Mouse (Mus musculus): ENCODE results near the gene Wnt9a.
"Not testable (repeated sequence)": the region's sequence is repeated elsewhere in the genome, so short reads cannot be mapped to it uniquely, and the experiment has no call there.

Wnt9a gene

DNA sequence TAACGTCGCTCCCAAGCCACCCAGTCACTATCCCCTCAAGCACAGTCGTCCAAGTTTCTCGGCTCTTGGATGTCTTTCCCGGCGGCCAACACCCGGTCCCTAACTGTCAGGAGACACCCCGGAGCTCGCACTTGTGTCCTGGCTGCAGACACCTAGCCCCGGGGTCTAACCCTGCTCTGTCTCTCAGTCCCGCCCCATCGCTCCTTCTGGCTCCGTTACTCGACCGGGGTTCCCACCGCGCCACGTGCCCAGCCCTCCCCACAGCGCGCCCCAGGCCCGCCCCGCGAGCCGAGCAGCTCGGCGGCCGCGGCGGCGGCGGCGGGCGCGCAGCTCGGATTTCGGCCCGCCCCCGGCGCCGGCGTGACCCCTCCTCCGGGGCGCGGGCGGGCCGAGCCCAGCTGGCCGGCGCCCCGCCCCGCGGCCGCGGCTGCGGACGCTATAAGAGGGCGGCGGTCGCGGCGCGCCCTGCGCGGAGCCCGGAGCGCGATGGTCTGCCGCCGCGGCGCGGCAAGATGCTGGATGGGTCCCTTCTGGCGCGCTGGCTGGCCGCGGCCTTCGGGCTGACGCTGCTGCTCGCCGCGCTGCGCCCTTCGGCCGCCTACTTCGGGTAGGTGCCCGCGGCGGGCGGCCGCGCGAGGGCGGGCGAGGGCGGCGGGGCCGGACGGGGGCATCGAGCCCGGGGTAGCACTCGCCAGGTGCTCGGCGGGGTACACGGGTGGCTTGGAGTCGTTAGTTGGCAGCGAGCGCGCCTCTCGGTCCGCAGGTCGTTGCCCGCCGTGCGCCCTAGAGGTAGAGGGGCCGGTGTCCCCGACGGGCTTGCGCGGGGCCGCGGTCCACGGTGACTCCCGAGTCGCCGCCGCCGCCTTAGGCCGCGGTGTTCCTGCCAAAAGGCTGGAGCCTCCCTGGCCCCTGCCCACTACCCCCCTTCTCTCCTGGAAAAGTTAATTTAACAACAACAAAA lies at the start of gene Wnt9a:
TSS of gene Wnt9a (plus strand) at position 468 of the 961 bp plus-strand sequence.
- no peak for DNase-seq (ENCODE audit: low read depth, low spot score)

DNA sequence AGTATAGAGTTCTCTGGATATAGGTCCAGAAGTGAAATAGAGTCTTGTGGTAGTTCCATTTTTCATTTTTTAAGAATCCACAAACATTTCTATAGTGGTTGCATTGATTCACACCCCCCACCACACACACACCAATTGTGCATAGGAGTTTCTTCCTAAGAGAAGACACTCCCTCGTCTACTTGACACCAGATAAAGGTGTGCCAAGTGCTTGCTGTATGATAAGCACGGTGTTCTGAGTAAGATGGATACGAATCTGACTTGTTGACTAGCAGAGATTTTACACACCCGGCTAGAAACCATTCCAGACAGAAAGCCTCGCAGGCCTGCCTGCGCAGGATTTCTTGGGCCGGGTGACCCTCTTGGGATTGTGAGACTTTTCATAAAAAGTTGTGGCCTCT lies 47.1 kb upstream of the Wnt9a start:
- peak; percentile 35 for DNase-seq (ENCODE audit: low read depth, low spot score)

DNA sequence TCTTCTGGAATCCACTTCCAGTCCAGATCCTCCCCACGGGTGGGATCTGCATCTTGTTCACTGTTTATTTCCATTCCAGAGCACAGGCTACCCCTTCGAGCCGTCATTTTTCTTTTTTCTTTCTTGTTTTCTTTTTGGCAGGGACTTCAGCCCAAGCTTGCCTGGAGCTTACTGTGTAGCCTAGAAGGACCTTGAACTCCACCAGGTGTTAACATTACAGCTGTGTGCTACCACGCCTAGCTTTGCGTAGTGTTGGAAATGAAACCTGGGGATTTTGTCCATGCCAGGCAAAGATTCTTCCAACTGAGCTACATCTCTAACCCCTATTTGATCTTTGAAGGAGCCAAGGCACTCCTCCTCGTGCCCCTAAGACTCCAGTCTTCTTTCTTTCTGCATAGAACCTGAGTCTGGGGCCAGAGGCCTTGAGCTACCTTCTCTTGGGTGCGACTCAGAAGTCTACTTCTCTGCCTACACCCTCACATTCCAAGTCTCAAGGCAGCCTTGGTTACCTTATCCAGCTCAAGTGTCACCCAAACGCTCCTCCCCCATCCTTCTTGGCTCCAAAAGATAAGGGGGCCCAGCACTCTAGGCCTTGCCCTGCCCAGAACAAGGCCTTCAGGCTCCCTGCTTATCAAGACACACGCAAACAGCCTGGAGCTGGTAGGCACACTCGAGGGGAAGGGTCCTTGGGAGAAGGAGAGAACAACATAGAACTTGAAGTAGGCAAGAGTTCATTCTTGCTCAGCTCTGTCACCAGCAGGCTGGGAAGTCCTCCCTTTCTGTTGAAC lies 45.8 kb upstream of the Wnt9a start:
- DNase-seq (ENCODE audit: low read depth, low spot score), result peak; percentile 85

DNA sequence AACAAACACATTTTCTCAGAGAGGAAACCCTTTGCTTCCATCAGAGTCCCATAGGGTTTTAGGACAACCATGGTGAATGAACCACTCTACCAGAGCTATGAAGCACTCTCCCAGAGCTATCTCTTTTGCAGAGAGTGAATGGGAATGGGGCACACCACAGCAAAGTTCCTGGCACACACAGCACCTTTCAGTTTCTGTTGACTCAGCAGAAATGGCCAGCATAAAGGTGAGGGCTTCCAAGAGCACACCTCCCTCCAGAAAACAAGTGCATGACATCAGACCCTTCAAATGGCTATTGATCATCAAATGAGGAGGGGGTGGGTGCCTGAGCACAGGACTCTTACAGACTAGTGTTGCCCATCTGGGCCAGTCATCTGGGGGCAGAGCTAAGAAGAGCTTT lies 44.4 kb upstream of the Wnt9a start:
- DNase-seq (ENCODE audit: low read depth, low spot score), result peak; percentile 21

DNA sequence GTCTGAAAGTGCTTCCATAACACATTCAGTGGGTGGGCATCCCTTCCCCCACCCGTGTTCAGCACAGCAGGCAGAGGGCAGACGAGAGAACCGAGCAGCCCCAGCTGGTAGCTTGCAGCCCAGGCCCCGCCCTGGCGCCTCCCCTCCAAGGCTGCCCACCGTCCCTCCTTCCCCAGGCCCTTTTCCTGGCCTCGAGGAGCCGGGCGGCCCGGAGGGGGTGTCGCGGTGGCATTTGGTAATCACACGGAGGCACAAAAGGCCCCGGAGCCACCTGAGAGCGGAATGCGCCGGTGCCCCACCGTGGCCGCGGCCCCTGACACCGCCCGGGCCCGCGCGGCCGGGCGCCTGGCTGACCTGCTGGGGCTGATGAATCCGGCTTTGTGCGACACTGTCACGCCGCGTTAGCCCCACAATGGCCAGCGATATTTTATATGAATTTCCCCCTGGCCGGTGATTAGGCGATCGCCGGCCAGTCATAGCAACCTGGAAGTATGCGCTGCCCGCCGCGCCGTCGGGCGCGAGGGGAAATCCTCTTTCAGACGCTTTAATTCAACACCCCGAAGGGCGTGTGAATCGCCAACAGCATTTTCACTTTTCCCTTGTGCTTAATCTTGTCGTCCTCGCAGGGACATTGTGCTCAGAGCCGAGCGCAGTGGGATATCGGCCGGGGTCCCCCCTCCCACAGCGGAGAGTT lies 42.7 kb upstream of the Wnt9a start:
- DNase-seq (ENCODE audit: low read depth, low spot score), result no peak

DNA sequence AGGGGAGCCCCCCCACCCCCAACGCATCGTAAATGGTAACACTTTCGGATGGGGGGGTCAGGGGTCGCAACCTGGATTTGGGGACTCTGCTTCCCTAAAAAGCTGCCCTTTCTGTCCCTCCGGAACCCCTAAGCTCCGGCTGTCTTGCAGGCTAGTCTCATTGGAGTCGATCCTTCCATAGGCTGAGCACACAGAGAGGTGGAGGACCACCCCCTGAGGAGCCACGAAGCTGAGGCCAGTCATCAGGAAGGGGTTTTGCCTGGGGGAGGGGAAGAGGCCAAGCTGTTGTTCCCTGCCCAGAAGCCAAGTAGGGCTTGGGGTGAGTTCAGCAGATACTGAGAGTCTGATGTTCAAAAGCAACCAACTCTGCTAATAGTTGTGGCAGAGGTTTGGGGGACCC lies 42.1 kb upstream of the Wnt9a start:
- DNase-seq (ENCODE audit: low read depth, low spot score), result no peak

DNA sequence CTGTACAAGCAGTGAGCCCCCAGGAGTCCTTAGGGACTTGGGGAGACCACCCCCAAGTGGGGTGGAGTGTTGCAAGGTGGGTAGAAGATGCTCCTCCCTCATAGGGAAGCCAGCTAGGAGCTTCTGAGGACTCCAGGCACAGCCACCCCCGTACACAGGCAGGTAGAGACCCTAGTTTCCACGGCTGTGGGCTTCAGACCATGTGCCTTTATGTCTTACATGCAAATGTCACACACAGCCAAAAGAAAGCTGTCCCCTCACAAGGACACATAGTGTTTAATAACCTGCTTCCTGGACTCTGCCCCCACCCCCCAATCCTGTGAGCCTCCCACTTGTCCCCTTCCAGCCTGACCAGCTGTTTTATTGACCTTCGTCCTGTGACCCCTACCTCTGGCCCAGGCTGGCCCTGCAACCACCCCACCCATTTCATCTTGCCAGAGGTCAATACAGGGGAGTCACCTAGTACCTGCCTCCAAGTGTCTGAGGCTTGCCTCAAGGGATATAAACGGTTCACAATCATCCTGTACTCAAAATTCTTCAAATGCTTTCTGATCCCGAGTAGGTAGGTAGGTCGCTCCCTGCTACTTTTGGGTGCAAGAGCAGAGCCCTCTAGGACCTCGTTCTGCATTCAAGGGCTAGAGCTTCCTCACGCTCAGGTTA lies 41.4 kb upstream of the Wnt9a start:
- no peak for DNase-seq (ENCODE audit: low read depth, low spot score)

DNA sequence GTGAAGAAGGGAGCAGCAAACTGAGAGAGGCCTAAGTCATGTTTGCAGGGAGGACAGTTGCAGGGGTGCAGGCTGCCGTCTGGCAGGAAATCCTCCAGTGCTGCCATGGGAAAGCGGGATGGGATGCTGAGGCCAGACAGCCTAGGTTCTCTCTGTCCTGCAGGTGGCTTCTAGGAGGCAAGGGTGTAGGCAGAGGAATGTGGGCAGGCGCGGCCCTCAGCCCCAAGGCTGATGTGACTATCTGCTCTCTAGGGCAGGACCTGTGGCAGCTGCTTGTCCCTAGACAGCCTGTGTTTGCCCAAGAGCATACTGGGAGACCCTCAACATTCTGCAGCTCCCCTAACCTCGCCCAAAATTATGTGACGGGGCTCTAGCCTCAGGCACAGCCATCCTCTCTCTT lies 40.0 kb upstream of the Wnt9a start:
- DNase-seq (ENCODE audit: low read depth, low spot score), result no peak

DNA sequence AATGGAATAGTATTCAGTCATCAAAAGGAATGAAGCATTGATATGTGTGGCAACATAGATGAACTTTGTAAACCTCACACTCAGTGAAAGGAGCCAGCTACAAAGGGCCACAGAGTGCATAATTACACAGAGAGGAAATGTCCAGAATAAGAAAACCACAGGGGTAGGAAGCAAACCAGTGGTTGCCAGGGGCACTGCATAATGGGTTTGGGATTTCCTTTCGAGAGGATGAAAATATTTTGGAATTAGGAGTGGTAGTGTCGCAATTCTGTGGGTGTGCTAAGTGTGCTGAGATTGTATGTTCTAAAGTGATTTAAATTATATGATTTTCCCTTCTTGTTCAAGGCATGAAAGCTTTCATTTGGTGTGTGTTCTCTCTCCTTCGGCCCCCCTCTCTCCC lies 32.5 kb upstream of the Wnt9a start:
- no peak for DNase-seq (ENCODE audit: low read depth, low spot score)

DNA sequence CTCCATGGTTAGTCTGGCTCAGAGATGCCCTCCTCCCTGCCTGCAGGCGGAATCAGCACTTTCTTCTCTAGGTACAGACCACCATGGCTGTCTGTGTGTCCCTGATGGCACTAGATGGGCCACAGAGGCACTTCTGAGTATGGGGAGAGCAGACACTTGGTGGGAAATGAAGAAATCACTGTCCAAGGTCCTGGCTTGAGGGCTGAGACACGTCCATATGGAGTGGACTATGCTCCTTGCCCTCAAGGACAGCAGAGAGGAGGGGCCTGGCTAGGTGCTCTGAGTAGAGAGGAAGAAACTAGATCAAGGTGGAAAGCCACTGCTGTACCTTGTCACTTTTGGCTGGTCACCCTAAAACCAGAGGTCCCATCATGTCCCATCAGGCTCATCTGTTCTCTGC lies 29.9 kb upstream of the Wnt9a start:
- no peak for DNase-seq (ENCODE audit: low read depth, low spot score)

DNA sequence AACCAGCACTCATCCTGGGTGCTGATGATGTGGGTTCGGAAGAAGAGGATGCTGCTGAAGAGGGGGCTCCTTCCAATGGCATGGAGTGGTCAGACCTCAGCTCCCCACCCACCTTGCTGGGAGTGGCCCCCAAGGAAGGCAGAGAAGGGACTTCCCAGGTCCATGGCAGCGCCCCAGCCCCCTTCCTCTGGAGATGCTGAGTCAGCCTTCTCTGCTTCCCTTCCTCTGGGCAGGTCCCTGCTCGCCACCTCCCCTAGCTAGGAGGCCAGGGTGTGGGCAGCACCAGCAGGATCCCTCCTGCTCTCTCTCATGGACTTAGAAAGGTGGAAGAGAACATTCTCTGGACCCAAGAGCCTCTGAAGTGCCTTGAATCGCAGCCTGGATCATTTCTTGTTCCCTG lies 28.7 kb upstream of the Wnt9a start:
- no peak for DNase-seq (ENCODE audit: low read depth, low spot score)

DNA sequence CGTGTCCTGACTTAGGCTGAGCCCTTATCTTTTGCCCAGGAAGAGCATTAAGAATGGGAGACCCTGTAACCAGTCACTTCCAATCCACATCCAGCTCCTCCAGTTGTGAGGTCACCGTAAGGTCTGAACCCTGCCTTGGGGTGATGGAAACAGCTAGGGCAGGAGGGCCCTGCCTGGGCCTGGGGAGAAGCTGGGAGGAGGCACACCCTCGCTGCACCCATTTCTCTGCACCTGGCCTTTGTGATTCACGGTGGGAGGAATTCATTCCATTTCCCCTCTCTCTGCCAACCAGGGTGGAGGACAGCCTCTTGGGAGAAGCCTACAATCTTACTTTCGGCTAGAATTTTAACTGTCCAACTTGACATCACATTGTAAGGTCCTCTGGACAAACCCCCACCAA lies 24.6 kb upstream of the Wnt9a start:
- no peak for DNase-seq (ENCODE audit: low read depth, low spot score)

DNA sequence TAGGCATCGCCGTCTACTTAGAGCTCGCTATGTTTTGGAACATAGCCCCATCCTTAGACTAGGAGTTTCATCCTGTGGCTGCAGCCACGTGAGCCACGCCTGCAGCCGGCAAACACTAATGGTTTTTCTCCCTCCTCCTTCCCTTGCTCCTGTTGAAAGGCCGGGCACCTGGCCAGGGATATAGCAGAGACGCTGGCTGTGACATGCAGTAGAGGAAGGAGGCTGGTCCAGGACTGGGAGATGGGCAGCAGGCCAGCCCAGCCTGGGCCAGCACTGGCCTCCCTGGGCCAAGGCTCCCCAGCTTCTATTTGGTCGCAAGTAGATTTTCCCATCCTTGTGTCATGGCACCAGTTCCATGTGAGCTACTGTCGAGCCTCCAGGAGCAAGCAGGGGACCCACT lies 23.8 kb upstream of the Wnt9a start:
- DNase-seq (ENCODE audit: low read depth, low spot score), result no peak

DNA sequence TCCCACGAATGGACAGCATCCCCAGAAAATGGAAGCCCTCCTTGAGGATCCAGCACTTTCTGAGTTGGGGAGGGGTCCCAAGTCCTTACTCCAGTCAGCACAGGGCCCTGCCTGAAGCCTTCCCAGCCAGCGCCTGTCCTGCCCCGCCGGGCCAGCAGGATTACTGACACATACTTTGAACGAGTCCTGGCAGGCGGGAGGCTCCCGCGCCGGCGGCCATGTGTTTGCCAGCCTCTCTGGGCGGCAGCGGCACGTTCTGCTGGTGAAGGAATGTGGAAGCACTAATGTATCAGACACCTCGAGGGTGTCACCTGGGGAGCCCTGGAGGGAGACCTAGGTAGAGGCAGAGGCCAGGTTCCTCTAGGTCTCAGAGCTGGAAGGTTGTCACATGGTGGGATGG lies 22.6 kb upstream of the Wnt9a start:
- DNase-seq (ENCODE audit: low read depth, low spot score), result no peak

DNA sequence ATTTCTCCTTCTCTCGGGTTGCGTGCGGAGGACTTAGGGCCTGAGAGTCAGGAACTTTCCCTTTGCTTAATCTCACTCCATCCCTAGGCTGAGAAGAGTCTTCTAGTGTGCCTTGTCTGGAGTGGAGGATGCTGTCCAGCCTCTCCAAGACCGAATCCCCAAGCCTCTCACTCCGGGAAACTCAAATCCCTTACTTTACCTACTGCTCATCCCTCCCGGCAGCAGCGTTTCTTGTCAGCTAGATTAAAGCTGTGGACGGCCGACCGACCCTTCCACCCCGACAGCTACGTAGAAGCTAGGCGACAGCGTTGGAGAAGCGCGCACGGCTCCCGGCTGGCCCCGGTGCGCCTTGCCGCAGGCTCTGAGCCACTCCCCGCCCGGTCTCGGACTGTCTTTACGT lies 17.0 kb upstream of the Wnt9a start:
- no peak for DNase-seq (ENCODE audit: low read depth, low spot score)

DNA sequence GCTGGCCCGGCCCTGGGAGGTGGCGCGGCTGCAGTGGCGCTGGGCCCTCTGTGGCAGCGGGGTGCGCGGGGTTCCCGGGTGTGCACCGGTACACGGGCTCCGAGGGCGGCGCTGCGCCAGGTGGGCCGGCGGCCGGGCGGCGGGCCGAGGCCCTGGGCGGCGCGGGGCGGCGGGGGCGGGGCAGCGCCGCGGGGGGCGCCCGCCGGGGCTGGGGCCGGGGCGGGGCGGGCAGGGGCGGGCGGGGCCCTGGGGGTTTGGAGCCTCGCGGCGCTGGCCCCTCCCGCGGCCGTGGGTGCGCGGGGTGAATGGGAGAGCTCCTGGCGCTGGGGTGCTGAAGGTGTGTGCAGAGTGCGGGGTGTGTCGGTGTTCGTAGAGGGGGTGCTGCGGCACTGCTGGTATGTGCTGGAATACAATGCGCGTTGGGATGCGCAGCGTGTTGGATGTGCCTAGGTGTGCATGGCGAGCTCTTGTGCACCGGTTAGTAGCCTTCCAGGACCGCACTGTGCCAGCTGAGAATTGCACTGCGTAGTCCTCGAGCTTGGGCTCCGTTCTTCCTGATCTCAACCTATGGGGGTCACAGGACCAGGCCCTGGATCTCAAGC lies 15.9 kb upstream of the Wnt9a start, which contains the start of gene Wnt3a:
TSS of gene Wnt3a (minus strand) at position 51 of the 602 bp plus-strand sequence.
- no peak for DNase-seq (ENCODE audit: low read depth, low spot score)

DNA sequence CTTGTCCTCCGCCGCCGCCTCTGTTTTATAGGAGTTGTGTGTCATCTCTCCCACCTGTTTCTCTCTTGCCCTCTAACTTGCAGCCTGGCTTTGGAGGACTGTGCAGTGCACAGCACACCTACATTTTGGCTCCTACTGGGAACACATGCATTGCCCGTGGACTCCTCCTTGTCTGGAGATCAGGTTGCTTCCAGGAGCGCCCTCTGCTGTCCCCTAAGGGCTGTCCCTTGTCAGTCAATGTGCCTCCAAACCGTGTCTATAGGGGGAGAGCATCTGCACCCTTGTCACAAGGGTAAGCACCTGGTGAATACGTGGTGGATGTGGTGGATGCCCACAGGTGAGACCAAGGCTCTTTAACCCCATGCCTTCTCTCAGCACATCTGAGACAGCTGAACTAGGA lies 13.1 kb upstream of the Wnt9a start:
- DNase-seq (ENCODE audit: low read depth, low spot score), result peak; percentile 40

DNA sequence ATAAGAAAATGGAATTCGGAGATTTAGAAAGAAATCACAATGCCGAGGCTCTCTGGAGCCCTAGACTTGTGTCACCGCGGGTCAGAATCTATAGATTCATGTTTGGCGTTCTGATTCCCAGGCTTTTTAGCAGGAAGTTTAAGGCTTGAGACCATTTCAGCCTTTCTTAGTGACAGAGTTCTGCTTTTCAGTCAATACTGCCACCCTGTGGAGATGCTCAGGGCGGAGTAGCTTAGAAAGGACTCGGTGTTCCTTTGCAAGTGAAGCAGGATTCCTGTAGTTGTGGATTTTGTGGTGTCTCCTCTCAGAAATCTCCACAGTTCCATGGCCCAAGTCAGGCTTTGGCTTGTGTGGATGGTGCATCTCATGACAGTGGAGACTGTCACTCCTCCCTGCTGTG lies 8.8 kb upstream of the Wnt9a start:
- DNase-seq (ENCODE audit: low read depth, low spot score), result peak; percentile 15

DNA sequence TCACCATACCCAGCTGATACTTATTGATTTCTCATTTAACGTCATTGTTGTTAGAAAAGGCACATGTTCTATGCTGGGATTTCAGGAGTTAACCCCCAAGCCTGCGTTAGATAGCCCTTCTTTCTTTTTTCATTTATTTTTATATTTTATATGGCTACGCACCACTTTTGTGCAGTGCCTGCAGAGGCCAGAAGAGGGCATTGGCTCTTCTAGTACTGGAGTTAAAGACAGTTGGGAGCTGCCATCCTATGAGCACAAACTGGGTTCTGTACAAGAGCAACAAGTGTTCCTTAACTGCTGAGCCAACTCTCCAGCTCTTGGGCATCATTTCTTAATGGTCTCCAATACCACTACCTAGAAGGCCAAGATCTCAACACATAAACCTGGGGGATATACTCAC lies 6.5 kb upstream of the Wnt9a start:
- DNase-seq (ENCODE audit: low read depth, low spot score), result no peak

DNA sequence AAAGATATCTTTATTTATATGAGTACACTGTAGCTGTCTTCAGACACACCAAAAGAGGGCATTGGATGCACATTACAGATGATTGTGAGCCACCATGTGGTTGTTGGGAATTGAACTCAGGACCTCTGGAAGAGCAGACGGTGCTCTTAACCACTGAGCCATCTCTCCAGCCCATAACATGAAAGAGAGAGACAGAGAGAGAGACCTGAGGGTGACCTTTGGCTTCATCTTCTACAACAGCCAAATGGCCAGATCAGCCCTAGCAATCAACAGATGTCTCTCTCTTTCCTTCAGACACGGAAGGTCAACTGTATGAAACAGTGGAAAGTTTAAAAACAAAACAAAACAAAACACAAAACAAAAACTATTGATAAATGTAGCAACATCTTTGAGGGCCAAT lies 5.7 kb upstream of the Wnt9a start:
- DNase-seq (ENCODE audit: low read depth, low spot score), result not testable (repeated sequence)

Measured in c-Kit-negative CD71-positive TER-119-positive erythroid progenitor cells, embryonic 14.5 days (primary cell).